Mouse (Mus musculus): Measurements from ENCODE around the gene Inppl1.

Inppl1 gene

GRCm38 (mm10) chr7:101837606-101838471, at the start of gene Inppl1:
Gene Inppl1, minus strand, starts transcription at chr7:101838229.
- DNase-seq (ENCODE audit: low spot score in 2 of 2) = peak; percentile 17 to 31

GRCm38 (mm10) chr7:101886274-101886673, 48.2 kb upstream of the Inppl1 start:
- DNase-seq (ENCODE audit: low spot score in 2 of 2) = no peak

GRCm38 (mm10) chr7:101884160-101884559, 46.1 kb upstream of the Inppl1 start:
- DNase-seq (ENCODE audit: low spot score in 2 of 2) = no peak

GRCm38 (mm10) chr7:101882413-101883154, 44.6 kb upstream of the Inppl1 start:
- no peak for DNase-seq (ENCODE audit: low spot score in 2 of 2)

GRCm38 (mm10) chr7:101880855-101881254, 42.8 kb upstream of the Inppl1 start:
- no peak for DNase-seq (ENCODE audit: low spot score in 2 of 2)

GRCm38 (mm10) chr7:101875978-101876377, 37.9 kb upstream of the Inppl1 start:
- no peak for DNase-seq (ENCODE audit: low spot score in 2 of 2)

GRCm38 (mm10) chr7:101871296-101871695, 33.3 kb upstream of the Inppl1 start:
- DNase-seq (ENCODE audit: low spot score in 2 of 2) = no peak

- DNase-seq (ENCODE audit: low spot score in 2 of 2) = no peak
Observed at GRCm38 (mm10) chr7:101870629-101871028, 32.6 kb upstream of the Inppl1 start, which contains the start of gene Folr1. Gene Folr1, minus strand, starts transcription at chr7:101870788.

GRCm38 (mm10) chr7:101869163-101869500, 31.1 kb upstream of the Inppl1 start:
- no peak for DNase-seq (ENCODE audit: low spot score in 2 of 2)

GRCm38 (mm10) chr7:101868241-101869162, 30.5 kb upstream of the Inppl1 start:
- no peak for DNase-seq (ENCODE audit: low spot score in 2 of 2)

GRCm38 (mm10) chr7:101867482-101867881, 29.5 kb upstream of the Inppl1 start:
- DNase-seq (ENCODE audit: low spot score in 2 of 2) = no peak

GRCm38 (mm10) chr7:101866491-101867265, 28.6 kb upstream of the Inppl1 start:
- no peak for DNase-seq (ENCODE audit: low spot score in 2 of 2)

GRCm38 (mm10) chr7:101863415-101863814, 25.4 kb upstream of the Inppl1 start, which contains the start of gene Anapc15:
Gene Anapc15, plus strand, starts transcription at chr7:101863715.
- no peak for DNase-seq (ENCODE audit: low spot score in 2 of 2)

- DNase-seq (ENCODE audit: low spot score in 2 of 2) = no peak
Observed at GRCm38 (mm10) chr7:101862291-101862690, 24.3 kb upstream of the Inppl1 start.

GRCm38 (mm10) chr7:101860978-101861377, 22.9 kb upstream of the Inppl1 start:
- no peak for DNase-seq (ENCODE audit: low spot score in 2 of 2)

GRCm38 (mm10) chr7:101858362-101858761, 20.3 kb upstream of the Inppl1 start:
- DNase-seq (ENCODE audit: low spot score in 2 of 2) = no peak

GRCm38 (mm10) chr7:101857094-101857493, 19.1 kb upstream of the Inppl1 start, which contains the start of gene Folr2:
Gene Folr2, minus strand, starts transcription at chr7:101857194.
- DNase-seq (ENCODE audit: low spot score in 2 of 2) = no peak

GRCm38 (mm10) chr7:101853816-101854215, 15.8 kb upstream of the Inppl1 start:
- DNase-seq (ENCODE audit: low spot score in 2 of 2) = no peak

GRCm38 (mm10) chr7:101852846-101853245, 14.8 kb upstream of the Inppl1 start:
- no peak for DNase-seq (ENCODE audit: low spot score in 2 of 2)

GRCm38 (mm10) chr7:101851689-101852088, 13.7 kb upstream of the Inppl1 start:
- no peak for DNase-seq (ENCODE audit: low spot score in 2 of 2)

GRCm38 (mm10) chr7:101847934-101848333, 9.9 kb upstream of the Inppl1 start:
- DNase-seq (ENCODE audit: low spot score in 2 of 2) = no peak
